Mouse (Mus musculus) midbrain, postnatal 0 days (tissue): ENCODE data around the gene Apba2. TPM values are rescaled to one million over a fixed set of nuclear protein-coding genes. Genes with fewer than 3 reads are reported as not detected.
A peak's percentile ranks its signal among the peaks of the same experiment; 100 is the strongest.

Source experiments
- ATAC-seq: fragments of 200-750 bp; cut with Nextera tagmentation; 2 replicates; pipeline ENCODE4 v1.8.0; 2017; ENCODE audit warnings: moderate number of reproducible peaks, mild to moderate bottlenecking, moderate TSS enrichment, moderate library complexity; ENCODE audit not compliant: low FRiP score
- DNase-seq: peaks from one replicate; pipeline ENCODE4 v3.0.0-alpha.2; 2015; ENCODE audit warnings: low spot score
- H3K27ac ChIP-seq: fragments of 300-500 bp; sonication (generic); 2 replicates; pipeline ENCODE4 v1.5.1; 2014; ENCODE audit warnings: low read depth, mild to moderate bottlenecking, low read length, mixed read lengths
- H3K27me3 ChIP-seq: fragments of 300-500 bp; sonication (generic); 2 replicates; pipeline ENCODE4 v1.6.1; 2014; ENCODE audit warnings: low read length, control low read depth, mixed read lengths; ENCODE audit not compliant: insufficient read depth
- H3K36me3 ChIP-seq: fragments of 300-500 bp; sonication (generic); 2 replicates; pipeline ENCODE4 v1.6.1; 2014; ENCODE audit warnings: low read length, control low read depth, mixed read lengths; ENCODE audit not compliant: insufficient read depth
- H3K4me1 ChIP-seq: fragments of 300-500 bp; sonication (generic); 2 replicates; pipeline ENCODE4 v1.6.1; 2014; ENCODE audit warnings: mild to moderate bottlenecking, control low read depth, antibody characterized with exemption, low read length, mixed read lengths; ENCODE audit not compliant: insufficient read depth
- H3K4me2 ChIP-seq: fragments of 300-500 bp; sonication (generic); 2 replicates; pipeline ENCODE4 v1.6.1; 2014; ENCODE audit warnings: low read depth, mild to moderate bottlenecking, low read length, mixed read lengths; ENCODE audit not compliant: poor library complexity, severe bottlenecking
- H3K4me3 ChIP-seq: fragments of 300-500 bp; sonication (generic); 2 replicates; pipeline ENCODE4 v1.5.1; 2014; ENCODE audit warnings: low read depth, mild to moderate bottlenecking, low read length, moderate library complexity
- H3K9ac ChIP-seq: fragments of 300-500 bp; sonication (generic); replicated peaks from 2 replicates; pipeline ENCODE4 v1.6.1; 2014; ENCODE audit warnings: mild to moderate bottlenecking, low read length, moderate library complexity, mixed read lengths; ENCODE audit not compliant: poor library complexity, severe bottlenecking
- H3K9me3 ChIP-seq: fragments of 300-500 bp; sonication (generic); 2 replicates; pipeline ENCODE4 v1.6.1; 2016; ENCODE audit warnings: low read length, control low read depth
- CTCF ChIP-seq: IDR thresholded peaks from 2 replicates; pipeline ENCODE4 v1.5.1; 2016; ENCODE audit warnings: antibody characterized with exemption, mild to moderate bottlenecking
- WGBS: fragments of 180-500 bp; shearing (Covaris S2); extraction: QIAGEN DNeasy Blood & Tissue Kit; methylation state at CpG from one replicate; pipeline ENCODE4 v1.1.7; 2014; 5-methylcytosine and 5-hydroxymethylcytosine counted together
- polyA plus RNA-seq: library from polyadenylated mRNA; unstranded; fragments of >200 nt; fragmentation: Nextera tagmentation; extraction: Ambion mirVana; gene quantifications from 2 replicates; pipeline ENCODE4 v1.2.1, GENCODE M21; 2015
- total RNA-seq: library from RNA; depleted of rRNA; stranded (reverse); fragments of >200 nt; gene quantifications from 2 replicates; pipeline ENCODE4 v1.2.3, GENCODE M21; 2014

The Apba2 gene
- total and polyA plus RNA-seq, 2 experiments from 2014 or later, result 199 to 374 TPM

DNA sequence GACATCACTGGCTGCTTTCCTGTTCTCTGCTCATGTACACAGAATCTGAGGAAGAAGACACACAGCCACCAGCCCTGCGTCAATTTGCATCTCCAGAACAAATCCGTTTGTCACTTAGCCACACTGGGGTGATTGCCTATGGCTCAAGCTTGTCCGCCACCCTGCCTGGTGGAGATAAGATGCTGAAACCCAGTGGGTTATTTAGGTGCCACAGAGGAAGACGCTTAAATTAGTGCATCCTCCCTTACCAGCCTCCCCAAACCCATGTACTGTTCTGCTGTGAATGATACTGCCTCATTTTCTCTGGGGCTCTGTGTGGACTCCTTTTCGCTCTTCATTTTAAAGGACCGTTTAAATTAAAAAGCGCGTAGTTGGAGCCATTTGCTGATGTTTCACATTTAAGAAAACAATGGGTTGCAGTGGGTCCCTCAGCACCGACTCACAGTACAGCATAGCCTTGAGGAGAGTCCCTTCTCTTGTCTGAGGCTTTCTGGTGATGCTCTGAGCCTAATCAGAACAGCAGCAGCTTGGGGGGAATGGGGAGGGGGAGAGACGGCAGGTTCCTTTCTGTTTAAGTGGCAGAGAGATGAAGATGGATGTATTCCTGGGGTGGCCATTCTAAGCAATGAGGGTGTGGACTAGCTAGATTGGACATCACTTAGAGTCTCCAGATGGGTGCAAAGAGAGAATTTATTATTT lies 38.1 kb downstream of the Apba2 start:
- H3K27ac ChIP-seq, result peak overlapping the region; percentile 69
- H3K4me2 ChIP-seq, result no peak overlapping the region
- ATAC-seq (peak; percentile 52), DNase-seq (peak; percentile 28)
- 27% methylated on average over 10 of the region's 10 CpGs for WGBS
- no peaks in the 10 kb centered on the region for H3K9me3 ChIP-seq
- peak overlapping the region; percentile 29; the same call in 1 of the 2 replicates for H3K9ac ChIP-seq
- 0 out of 2 replicates have a peak, but pooled peaks cover 3% of the 10 kb centered on the region for H3K36me3 ChIP-seq
- H3K4me1 ChIP-seq, result no peaks in the 10 kb centered on the region
- TF ChIP-seq CTCF, result no peak
- H3K27me3 ChIP-seq, result no peaks in the 10 kb centered on the region
- no peak overlapping the region for H3K4me3 ChIP-seq

DNA sequence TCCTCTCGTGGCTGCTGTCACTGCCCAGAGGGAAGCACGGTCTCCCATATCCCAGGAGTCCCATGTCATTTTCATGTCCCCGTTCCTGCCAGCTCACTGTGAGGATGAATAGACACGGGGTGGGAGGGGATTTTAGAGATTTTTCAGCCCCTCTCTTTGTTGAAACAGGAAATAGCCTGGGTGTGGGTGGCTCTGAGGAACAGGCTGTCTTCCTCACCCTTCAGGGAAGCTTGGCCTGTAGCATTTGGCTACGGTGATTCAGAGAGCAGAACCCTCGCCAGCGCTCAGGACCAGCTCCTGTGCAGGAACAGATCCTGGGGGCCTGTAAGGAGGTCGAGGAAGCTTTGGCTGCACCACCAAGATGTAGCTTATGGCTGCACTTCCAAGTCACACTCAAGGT lies 45.3 kb downstream of the Apba2 start:
- Histone ChIP-seq H3K27ac (no peak overlapping the region), H3K9ac (no peak overlapping the region), H3K4me1 (no peaks in the 10 kb centered on the region), H3K27me3 (no peaks in the 10 kb centered on the region), H3K4me2 (no peak overlapping the region), H3K9me3 (no peaks in the 10 kb centered on the region), H3K36me3 (0 out of 2 replicates have a peak, but pooled peaks cover 3% of the 10 kb centered on the region), H3K4me3 (no peak overlapping the region)
- TF ChIP-seq CTCF, result no peak
- 70% methylated on average over 8 of the region's 8 CpGs for WGBS
- ATAC-seq (no peak), DNase-seq (no peak)

DNA sequence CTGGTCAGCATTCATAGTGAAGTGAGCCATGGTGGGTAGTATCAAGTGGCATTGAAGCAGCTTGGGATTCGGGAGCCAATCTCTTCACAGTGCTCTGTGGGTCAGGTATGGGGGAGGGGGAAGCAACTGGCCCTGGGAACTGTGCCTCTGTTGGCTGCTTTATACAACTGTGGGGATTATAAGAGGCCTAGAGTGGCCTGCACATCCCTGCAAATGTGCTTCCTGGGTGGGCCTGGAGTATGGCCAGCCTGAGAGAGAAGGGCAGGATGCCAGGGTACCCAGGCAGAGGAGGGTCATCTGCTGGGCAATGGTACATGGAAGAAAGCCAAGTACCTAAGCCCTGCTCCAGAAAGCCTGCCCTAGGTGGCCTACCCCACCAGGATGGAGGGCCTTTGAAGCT lies 49.4 kb downstream of the Apba2 start:
- no peak overlapping the region for H3K4me3 ChIP-seq
- ATAC-seq, result peak; percentile 39
- no peaks in the 10 kb centered on the region for H3K27me3 ChIP-seq
- no peak for TF ChIP-seq CTCF
- peaks cover 4% of the 10 kb centered on the region; the same call in 1 of the 2 replicates for H3K36me3 ChIP-seq
- DNase-seq, result peak; percentile 64
- no peak overlapping the region for H3K4me2 ChIP-seq
- H3K4me1 ChIP-seq, result no peaks in the 10 kb centered on the region
- 47% methylated on average over 1 of the region's 1 CpGs for whole genome bisulfite sequencing
- H3K9me3 ChIP-seq, result no peaks in the 10 kb centered on the region
- no peak overlapping the region for H3K27ac ChIP-seq
- H3K9ac ChIP-seq, result no peak overlapping the region

DNA sequence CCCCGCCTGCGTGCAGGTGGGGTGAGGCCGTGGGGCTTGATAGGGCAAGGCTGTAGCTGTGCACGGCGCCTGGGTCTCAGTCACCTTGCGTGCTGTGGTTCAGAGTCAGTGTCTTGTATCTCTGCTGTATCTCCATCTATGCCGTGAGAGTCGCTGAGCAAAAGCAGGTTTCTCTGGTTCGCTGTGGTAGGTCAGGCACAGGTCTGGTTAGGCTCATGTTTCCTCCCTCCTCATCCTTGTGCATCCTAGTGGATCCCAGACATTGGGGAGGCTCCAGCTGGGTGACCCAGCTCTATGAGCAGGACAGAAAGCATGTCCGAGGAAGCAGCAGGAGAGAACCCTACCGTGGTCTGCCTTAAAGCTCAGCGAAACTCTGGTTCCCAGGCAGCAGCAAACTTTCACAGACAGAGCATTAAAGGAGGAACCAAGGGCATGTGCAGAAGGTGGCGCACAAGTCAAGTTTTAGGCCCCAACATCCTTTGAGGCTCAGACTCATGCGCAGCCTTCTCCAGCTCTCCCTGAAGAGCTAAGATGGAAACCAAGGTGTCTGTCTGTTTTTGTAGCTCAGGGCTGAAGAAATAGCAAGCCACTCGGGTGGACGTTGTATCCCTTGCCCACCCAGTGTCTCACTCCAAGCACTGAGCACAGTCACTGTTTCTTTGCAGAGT lies 51.2 kb downstream of the Apba2 start:
- Histone ChIP-seq H3K27ac (no peak overlapping the region), H3K36me3 (peaks cover 4% of the 10 kb centered on the region; the same call in 1 of the 2 replicates), H3K4me3 (no peak overlapping the region), H3K9me3 (no peaks in the 10 kb centered on the region), H3K27me3 (no peaks in the 10 kb centered on the region), H3K4me2 (no peak overlapping the region), H3K9ac (no peak overlapping the region), H3K4me1 (no peaks in the 10 kb centered on the region)
- ATAC-seq (no peak), DNase-seq (no peak)
- 84% methylated on average over 13 of the region's 16 CpGs for WGBS
- TF ChIP-seq CTCF, result peak; percentile 35

DNA sequence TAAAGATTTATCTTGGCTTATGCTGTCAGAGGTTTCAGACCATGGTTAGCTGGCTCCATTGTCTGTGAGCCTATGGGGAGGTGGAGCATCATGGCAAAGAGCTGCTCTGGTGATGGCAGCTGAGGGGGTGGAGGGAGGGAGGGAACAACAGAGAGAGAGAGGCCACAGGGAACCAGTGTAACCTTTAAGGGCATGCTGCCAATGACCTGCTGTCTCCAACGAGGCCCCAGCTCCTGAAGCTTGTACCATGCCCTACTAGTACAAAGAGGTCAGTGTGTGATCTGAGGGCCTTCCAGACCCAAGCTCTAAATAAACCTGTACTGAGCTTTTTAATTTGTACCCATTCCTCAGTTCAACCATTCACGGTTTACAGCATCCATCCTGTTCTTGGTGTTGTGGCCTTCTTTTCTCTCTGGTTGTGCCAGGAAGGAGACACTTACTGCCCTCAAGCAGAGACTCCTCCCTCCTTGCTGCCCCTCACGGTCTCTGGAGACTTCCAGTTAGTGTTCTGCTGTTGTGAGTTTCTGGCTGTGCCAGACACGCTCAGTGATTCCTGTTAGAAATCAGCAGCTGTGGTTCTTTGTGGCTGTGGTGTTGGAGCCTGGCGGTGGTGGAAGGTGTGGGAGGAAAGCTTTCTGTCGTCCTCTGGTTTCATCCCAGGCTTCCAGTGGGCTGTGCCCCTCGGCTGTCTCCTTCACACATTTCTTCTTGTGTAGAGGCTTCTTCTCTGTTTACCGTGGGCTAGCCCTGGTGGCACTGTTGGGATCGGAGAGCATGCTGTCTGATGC lies 60.4 kb downstream of the Apba2 start:
- H3K27ac ChIP-seq, result no peak overlapping the region
- WGBS, result 70% methylated on average over 9 of the region's 9 CpGs
- TF ChIP-seq CTCF, result no peak
- no peaks in the 10 kb centered on the region for H3K9me3 ChIP-seq
- DNase-seq (no peak), ATAC-seq (no peak)
- no peak overlapping the region for H3K4me2 ChIP-seq
- peaks cover 2% of the 10 kb centered on the region; the same call in 1 of the 2 replicates for H3K4me1 ChIP-seq
- H3K9ac ChIP-seq, result no peak overlapping the region
- H3K27me3 ChIP-seq, result no peaks in the 10 kb centered on the region
- no peak overlapping the region for H3K4me3 ChIP-seq
- H3K36me3 ChIP-seq, result peaks cover 5% of the 10 kb centered on the region
